Mouse (Mus musculus) midbrain, embryonic 16.5 days (tissue): ENCODE measurements at regions not wholly inside any gene's neighbourhood (a gene's known extent, or its start where the extent isn't known, plus 50 kb on each side); places are given as distances from the start of the nearest gene placed in this dataset.

Source experiments
- ATAC-seq: fragments of 200-750 bp; cut with Nextera tagmentation; 2 replicates; pipeline ENCODE4 v1.8.0; 2017; ENCODE audit warnings: moderate TSS enrichment
- H3K27ac ChIP-seq: fragments of 300-500 bp; sonication (generic); 2 replicates; pipeline ENCODE4 v1.5.1; 2014; ENCODE audit warnings: mild to moderate bottlenecking, low read length, mixed read lengths
- H3K27me3 ChIP-seq: fragments of 300-500 bp; sonication (generic); 2 replicates; pipeline ENCODE4 v1.6.1; 2014; ENCODE audit warnings: low read depth, low read length, mixed read lengths; ENCODE audit not compliant: control insufficient read depth, insufficient read depth
- H3K36me3 ChIP-seq: fragments of 300-500 bp; sonication (generic); 2 replicates; pipeline ENCODE4 v1.6.1; 2014; ENCODE audit warnings: mild to moderate bottlenecking, low read length, moderate library complexity, mixed read lengths; ENCODE audit not compliant: control insufficient read depth, insufficient read depth
- H3K4me1 ChIP-seq: fragments of 300-500 bp; sonication (generic); 2 replicates; pipeline ENCODE4 v1.6.1; 2014; ENCODE audit warnings: mild to moderate bottlenecking, low read length, mixed read lengths; ENCODE audit not compliant: control insufficient read depth, insufficient read depth
- H3K4me2 ChIP-seq: fragments of 300-500 bp; sonication (generic); 2 replicates; pipeline ENCODE4 v1.6.1; 2014; ENCODE audit warnings: mild to moderate bottlenecking, low read length, mixed read lengths
- H3K4me3 ChIP-seq: fragments of 300-500 bp; sonication (generic); 2 replicates; pipeline ENCODE4 v1.5.1; 2014; ENCODE audit warnings: low read depth, mild to moderate bottlenecking, low read length, moderate library complexity, mixed read lengths
- H3K9ac ChIP-seq: fragments of 300-500 bp; sonication (generic); 2 replicates; pipeline ENCODE4 v1.6.1; 2014; ENCODE audit warnings: low read depth, low read length, mixed read lengths
- H3K9me3 ChIP-seq: fragments of 300-500 bp; sonication (generic); replicated peaks from 2 replicates; pipeline ENCODE4 v1.6.1; 2014; ENCODE audit warnings: mild to moderate bottlenecking, low read length, mixed read lengths; ENCODE audit not compliant: control insufficient read depth, poor library complexity, severe bottlenecking
- WGBS: fragments of 180-500 bp; shearing (Covaris S2); extraction: QIAGEN DNeasy Blood & Tissue Kit; methylation state at CpG from one replicate; pipeline ENCODE4 v1.1.7; 2014; 5-methylcytosine and 5-hydroxymethylcytosine counted together

DNA sequence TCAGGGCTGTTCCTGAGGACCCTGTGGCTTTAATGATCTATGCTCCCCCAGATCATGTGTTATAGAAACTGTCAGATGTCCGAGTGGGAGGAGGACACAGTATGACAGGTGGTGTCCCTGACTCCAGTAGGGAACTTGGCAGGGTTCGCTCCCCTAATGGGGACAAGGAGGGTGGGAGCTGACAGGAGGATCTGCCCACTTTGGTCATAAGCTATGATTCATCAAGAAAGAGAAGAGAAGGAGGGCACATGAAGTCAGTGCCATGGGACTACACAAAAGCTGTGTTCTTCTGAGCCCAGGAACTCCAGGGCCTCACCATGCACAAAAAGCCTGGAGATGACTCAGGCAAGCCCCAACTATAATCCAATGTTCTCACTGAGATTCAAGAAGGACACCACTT, 162.2 kb upstream of the Brinp1 start:
- 81% methylated on average over 2 of the region's 2 CpGs for WGBS
- no peak overlapping the region for H3K9ac ChIP-seq
- H3K27me3 ChIP-seq: no peaks in the 10 kb centered on the region

DNA sequence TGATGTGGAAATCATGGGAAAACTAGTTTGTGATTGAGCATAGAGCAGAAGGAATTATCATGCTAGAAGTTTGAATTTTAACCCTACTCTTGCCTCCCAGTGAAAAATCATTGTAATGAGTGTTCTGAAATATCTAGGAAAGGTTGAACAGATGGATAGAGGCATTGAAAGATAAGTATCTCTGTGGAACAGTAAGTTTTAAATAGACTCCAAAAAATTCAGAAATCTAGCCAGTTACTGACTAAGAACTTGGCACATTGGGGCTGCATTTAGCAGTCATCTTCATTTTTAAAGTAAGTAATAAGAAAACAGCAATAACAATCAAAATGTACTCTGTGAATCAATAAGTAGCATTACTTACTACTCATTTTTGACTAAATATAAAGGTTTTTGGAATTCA, 151.0 kb upstream of the Brinp1 start:
- no peak for ATAC-seq
- no peak overlapping the region for H3K9ac ChIP-seq
- H3K36me3 ChIP-seq: no peaks in the 10 kb centered on the region
- no peaks in the 10 kb centered on the region for H3K4me1 ChIP-seq
- no peak overlapping the region for H3K4me3 ChIP-seq
- no peaks in the 10 kb centered on the region for H3K9me3 ChIP-seq
- H3K27ac ChIP-seq: no peak overlapping the region
- H3K4me2 ChIP-seq: no peak overlapping the region
- H3K27me3 ChIP-seq: no peaks in the 10 kb centered on the region

More for the DNA sequence above, 162.2 kb upstream of the Brinp1 start:
- Histone ChIP-seq H3K27ac (no peak overlapping the region), H3K36me3 (no peaks in the 10 kb centered on the region), H3K4me1 (no peaks in the 10 kb centered on the region), H3K9me3 (no peaks in the 10 kb centered on the region), H3K4me2 (no peak overlapping the region), H3K4me3 (no peak overlapping the region)
- no peak for ATAC-seq

DNA sequence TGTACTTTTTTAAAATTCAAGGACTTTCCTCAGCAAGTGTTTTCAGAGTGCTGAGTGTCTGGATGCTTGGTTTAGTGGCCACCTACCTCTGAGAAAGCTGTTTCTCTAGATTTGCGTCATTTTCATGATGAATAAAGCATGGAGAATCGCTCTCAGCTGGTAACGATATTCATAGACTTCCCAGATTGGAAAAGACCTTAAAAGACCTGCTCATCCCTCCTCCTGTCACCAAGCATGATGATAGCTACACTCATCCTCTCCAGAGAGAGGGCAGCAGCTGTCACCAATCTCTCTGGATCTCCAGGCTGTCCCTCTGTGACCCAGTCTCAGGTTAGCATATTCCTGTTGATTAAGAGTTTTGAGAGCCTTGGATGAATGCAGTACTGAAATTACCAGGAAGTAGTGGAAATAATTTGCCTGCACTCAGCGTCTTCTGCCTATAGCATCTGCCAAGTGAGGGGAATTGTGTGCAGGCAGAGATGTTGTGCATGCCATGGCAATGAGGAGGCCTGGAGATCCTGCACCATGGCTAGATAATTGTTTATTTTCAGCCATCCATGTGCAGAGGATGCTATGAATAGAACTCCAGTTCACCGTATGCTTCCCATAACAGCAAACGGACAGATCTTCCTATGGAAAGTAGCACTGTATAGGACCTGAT, 141.7 kb upstream of the Brinp1 start:
- WGBS: 81% methylated on average over 6 of the region's 6 CpGs
- no peak overlapping the region for H3K27ac ChIP-seq
- H3K4me2 ChIP-seq: no peak overlapping the region
- no peaks in the 10 kb centered on the region for H3K4me1 ChIP-seq
- ATAC-seq: no peak
- H3K9me3 ChIP-seq: no peaks in the 10 kb centered on the region
- H3K4me3 ChIP-seq: no peak overlapping the region
- H3K36me3 ChIP-seq: no peaks in the 10 kb centered on the region
- H3K27me3 ChIP-seq: no peaks in the 10 kb centered on the region
- no peak overlapping the region for H3K9ac ChIP-seq

DNA sequence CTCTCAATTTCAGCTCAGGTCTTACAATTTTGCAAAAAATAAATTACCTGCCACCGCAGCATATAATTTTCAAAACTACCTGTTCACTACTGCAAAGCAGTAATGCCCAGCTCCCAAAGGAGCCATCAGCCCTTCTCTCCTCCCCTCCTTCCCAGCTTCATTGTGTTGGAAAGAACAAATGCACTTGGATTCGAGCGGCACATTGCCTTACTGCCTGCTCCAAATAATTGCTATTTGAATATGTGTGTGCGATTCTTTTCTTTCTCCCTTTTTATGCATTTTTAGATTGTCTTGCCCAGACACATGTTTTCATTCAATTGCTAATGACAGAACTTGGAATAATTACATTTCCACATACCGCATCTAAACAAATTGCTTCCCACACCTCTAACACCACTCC, 123.9 kb upstream of the Brinp1 start:
- Histone ChIP-seq H3K4me3 (no peak overlapping the region), H3K4me2 (no peak overlapping the region), H3K27ac (no peak overlapping the region), H3K27me3 (no peaks in the 10 kb centered on the region), H3K4me1 (no peaks in the 10 kb centered on the region), H3K9me3 (no peaks in the 10 kb centered on the region), H3K9ac (no peak overlapping the region), H3K36me3 (no peaks in the 10 kb centered on the region)
- no peak for ATAC-seq
- WGBS: 68% methylated on average over 5 of the region's 5 CpGs

GRCm38 (mm10) chr4:69077316-69077715, 123.1 kb upstream of the Brinp1 start:
- Histone ChIP-seq H3K4me1 (no peaks in the 10 kb centered on the region), H3K4me3 (no peak overlapping the region), H3K36me3 (no peaks in the 10 kb centered on the region), H3K9ac (no peak overlapping the region), H3K27me3 (no peaks in the 10 kb centered on the region), H3K4me2 (no peak overlapping the region), H3K9me3 (no peaks in the 10 kb centered on the region), H3K27ac (no peak overlapping the region)
- ATAC-seq: no peak
- 94% methylated on average over 4 of the region's 4 CpGs for WGBS

DNA sequence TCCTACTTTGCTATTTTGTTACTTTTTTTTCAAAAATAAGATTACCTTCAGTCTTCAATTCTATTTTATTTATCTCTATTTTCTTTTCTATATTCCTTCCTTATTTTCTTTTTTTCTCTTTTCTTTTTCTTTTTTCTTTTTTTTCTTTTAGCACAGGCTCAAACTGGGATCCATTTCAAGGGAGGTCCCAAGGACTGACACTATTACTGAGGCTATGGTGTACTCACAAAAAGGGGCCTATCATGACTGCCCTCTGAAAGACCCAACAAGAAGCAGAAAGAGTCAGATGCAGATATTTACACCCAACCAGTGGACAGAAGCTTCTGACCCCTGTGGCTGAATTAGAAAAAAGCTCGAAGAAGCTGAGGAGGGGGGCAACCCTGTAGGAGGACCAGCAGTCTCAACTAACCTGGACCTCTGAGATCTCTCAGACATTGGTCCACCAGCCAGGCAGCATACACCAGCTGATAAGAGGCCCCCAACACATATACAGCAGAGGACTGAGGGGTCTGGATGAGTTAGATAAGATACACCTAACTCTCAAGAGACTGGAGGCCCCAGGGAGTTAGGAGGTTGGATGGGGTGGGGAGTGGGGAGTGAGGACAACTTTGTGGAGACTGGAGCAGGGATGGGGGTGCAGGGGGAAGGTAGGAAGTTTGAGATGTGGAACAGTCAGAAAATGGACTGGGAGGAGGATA, 85.6 kb upstream of the Brinp1 start:
- 55% methylated on average over 1 of the region's 1 CpGs for WGBS
- Histone ChIP-seq H3K9ac (no peak overlapping the region), H3K27ac (no peak overlapping the region), H3K36me3 (no peaks in the 10 kb centered on the region), H3K9me3 (no peaks in the 10 kb centered on the region), H3K4me2 (no peak overlapping the region), H3K4me3 (no peak overlapping the region), H3K4me1 (no peaks in the 10 kb centered on the region), H3K27me3 (no peaks in the 10 kb centered on the region)
- no peak for ATAC-seq

GRCm38 (mm10) chr4:69034166-69034565, 80.0 kb upstream of the Brinp1 start:
- no peaks in the 10 kb centered on the region for H3K36me3 ChIP-seq
- no peak for ATAC-seq
- no peak overlapping the region for H3K4me2 ChIP-seq
- no peaks in the 10 kb centered on the region for H3K27me3 ChIP-seq
- no peak overlapping the region for H3K4me3 ChIP-seq
- no peak overlapping the region for H3K27ac ChIP-seq
- no peaks in the 10 kb centered on the region for H3K4me1 ChIP-seq
- no peaks in the 10 kb centered on the region for H3K9me3 ChIP-seq
- 72% methylated on average over 1 of the region's 1 CpGs for WGBS
- no peak overlapping the region for H3K9ac ChIP-seq

- H3K9ac ChIP-seq: no peak overlapping the region
- WGBS: 56% methylated on average over 6 of the region's 6 CpGs
- ATAC-seq: peak; percentile 64; the same call in 1 of the 2 replicates
Measured at GRCm38 (mm10) chr4:69020159-69020727, 66.0 kb upstream of the Brinp1 start.

DNA sequence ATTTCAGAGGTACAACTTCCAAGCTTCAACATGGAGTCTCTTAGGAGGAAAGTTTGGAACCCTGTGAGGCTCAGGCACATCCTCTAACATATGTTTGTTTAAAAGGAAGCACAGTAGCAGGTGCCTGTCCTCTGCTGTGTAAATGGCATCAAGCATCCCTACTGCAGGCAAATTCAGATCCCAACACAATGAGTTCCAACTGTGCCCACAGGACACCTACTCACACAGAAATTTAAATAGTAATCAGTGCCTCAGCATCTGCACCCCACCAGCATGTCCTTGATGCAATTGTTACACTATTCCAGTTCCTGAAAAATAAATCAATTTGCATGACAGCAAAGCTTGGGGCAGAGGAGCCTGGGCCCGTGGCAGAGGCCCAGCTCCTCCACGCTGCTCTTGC, 61.2 kb upstream of the Brinp1 start:
- Histone ChIP-seq H3K4me1 (no peaks in the 10 kb centered on the region), H3K27ac (no peak overlapping the region), H3K27me3 (no peaks in the 10 kb centered on the region), H3K4me3 (no peak overlapping the region), H3K36me3 (no peaks in the 10 kb centered on the region), H3K9me3 (no peaks in the 10 kb centered on the region), H3K4me2 (no peak overlapping the region), H3K9ac (no peak overlapping the region)
- no peak for ATAC-seq
- 51% methylated on average over 2 of the region's 2 CpGs for WGBS

More at GRCm38 (mm10) chr4:69020159-69020727, 66.0 kb upstream of the Brinp1 start:
- Histone ChIP-seq H3K27me3 (no peaks in the 10 kb centered on the region), H3K36me3 (no peaks in the 10 kb centered on the region), H3K4me3 (no peak overlapping the region), H3K4me1 (no peaks in the 10 kb centered on the region), H3K27ac (no peak overlapping the region), H3K9me3 (no peaks in the 10 kb centered on the region), H3K4me2 (no peak overlapping the region)
